Mouse (Mus musculus) midbrain, postnatal 0 days (tissue): ENCODE measurements around the gene Fam229a. TPM values are rescaled to one million over a fixed set of nuclear protein-coding genes. Genes with fewer than 3 reads are reported as not detected.

Experiments used
- ATAC-seq: fragments of 200-750 bp; cut with Nextera tagmentation; 2 replicates; pipeline ENCODE4 v1.8.0; 2017; ENCODE audit warnings: moderate number of reproducible peaks, mild to moderate bottlenecking, moderate TSS enrichment, moderate library complexity; ENCODE audit not compliant: low FRiP score
- DNase-seq: peaks from one replicate; pipeline ENCODE4 v3.0.0-alpha.2; 2015; ENCODE audit warnings: low spot score
- H3K27ac ChIP-seq: fragments of 300-500 bp; sonication (generic); 2 replicates; pipeline ENCODE4 v1.5.1; 2014; ENCODE audit warnings: low read depth, mild to moderate bottlenecking, low read length, mixed read lengths
- H3K27me3 ChIP-seq: fragments of 300-500 bp; sonication (generic); 2 replicates; pipeline ENCODE4 v1.6.1; 2014; ENCODE audit warnings: low read length, control low read depth, mixed read lengths; ENCODE audit not compliant: insufficient read depth
- H3K36me3 ChIP-seq: fragments of 300-500 bp; sonication (generic); 2 replicates; pipeline ENCODE4 v1.6.1; 2014; ENCODE audit warnings: low read length, control low read depth, mixed read lengths; ENCODE audit not compliant: insufficient read depth
- H3K4me1 ChIP-seq: fragments of 300-500 bp; sonication (generic); 2 replicates; pipeline ENCODE4 v1.6.1; 2014; ENCODE audit warnings: mild to moderate bottlenecking, control low read depth, antibody characterized with exemption, low read length, mixed read lengths; ENCODE audit not compliant: insufficient read depth
- H3K4me2 ChIP-seq: fragments of 300-500 bp; sonication (generic); 2 replicates; pipeline ENCODE4 v1.6.1; 2014; ENCODE audit warnings: low read depth, mild to moderate bottlenecking, low read length, mixed read lengths; ENCODE audit not compliant: poor library complexity, severe bottlenecking
- H3K4me3 ChIP-seq: fragments of 300-500 bp; sonication (generic); 2 replicates; pipeline ENCODE4 v1.5.1; 2014; ENCODE audit warnings: low read depth, mild to moderate bottlenecking, low read length, moderate library complexity
- H3K9ac ChIP-seq: fragments of 300-500 bp; sonication (generic); replicated peaks from 2 replicates; pipeline ENCODE4 v1.6.1; 2014; ENCODE audit warnings: mild to moderate bottlenecking, low read length, moderate library complexity, mixed read lengths; ENCODE audit not compliant: poor library complexity, severe bottlenecking
- H3K9me3 ChIP-seq: fragments of 300-500 bp; sonication (generic); 2 replicates; pipeline ENCODE4 v1.6.1; 2016; ENCODE audit warnings: low read length, control low read depth
- CTCF ChIP-seq: IDR thresholded peaks from 2 replicates; pipeline ENCODE4 v1.5.1; 2016; ENCODE audit warnings: antibody characterized with exemption, mild to moderate bottlenecking
- WGBS: fragments of 180-500 bp; shearing (Covaris S2); extraction: QIAGEN DNeasy Blood & Tissue Kit; methylation state at CpG from one replicate; pipeline ENCODE4 v1.1.7; 2014; 5-methylcytosine and 5-hydroxymethylcytosine counted together
- polyA plus RNA-seq: library from polyadenylated mRNA; unstranded; fragments of >200 nt; fragmentation: Nextera tagmentation; extraction: Ambion mirVana; gene quantifications from 2 replicates; pipeline ENCODE4 v1.2.1, GENCODE M21; 2015
- total RNA-seq: library from RNA; depleted of rRNA; stranded (reverse); fragments of >200 nt; gene quantifications from 2 replicates; pipeline ENCODE4 v1.2.3, GENCODE M21; 2014

Gene Fam229a
- total and polyA plus RNA-seq, 2 experiments from 2014 or later = 4.3 TPM; not detected in 1

- 91% methylated on average over 3 of the region's 3 CpGs for WGBS
- no peak overlapping the region for H3K27ac ChIP-seq
- H3K9me3 ChIP-seq = no peaks in the 10 kb centered on the region
- no peaks in the 10 kb centered on the region for H3K27me3 ChIP-seq
- no peak for DNase-seq
- H3K4me2 ChIP-seq = no peak overlapping the region
- no peak for TF ChIP-seq CTCF
- H3K4me3 ChIP-seq = no peak overlapping the region
- no peaks in the 10 kb centered on the region for H3K4me1 ChIP-seq
- H3K36me3 ChIP-seq = peaks cover 57% of the 10 kb centered on the region
- no peak overlapping the region for H3K9ac ChIP-seq
- ATAC-seq = no peak
Measured at GRCm38 (mm10) chr4:129479863-129480262, 11.1 kb upstream of the Fam229a start.

GRCm38 (mm10) chr4:129481090-129481489, 9.9 kb upstream of the Fam229a start:
- DNase-seq = no peak
- Histone ChIP-seq H3K4me2 (no peak overlapping the region), H3K9me3 (no peaks in the 10 kb centered on the region), H3K9ac (no peak overlapping the region), H3K36me3 (peaks cover 60% of the 10 kb centered on the region), H3K27me3 (no peaks in the 10 kb centered on the region), H3K27ac (no peak overlapping the region), H3K4me3 (no peak overlapping the region), H3K4me1 (no peaks in the 10 kb centered on the region)
- ATAC-seq = no peak
- 93% methylated on average over 1 of the region's 1 CpGs for WGBS
- no peak for TF ChIP-seq CTCF

GRCm38 (mm10) chr4:129494681-129495080, 3.7 kb downstream of the Fam229a start:
- no peak overlapping the region for H3K9ac ChIP-seq
- ATAC-seq (no peak), DNase-seq (no peak)
- no peaks in the 10 kb centered on the region for H3K9me3 ChIP-seq
- WGBS = 72% methylated on average over 7 of the region's 7 CpGs
- H3K4me1 ChIP-seq = peaks cover 13% of the 10 kb centered on the region
- H3K4me2 ChIP-seq = no peak overlapping the region
- no peak overlapping the region for H3K4me3 ChIP-seq
- peak; percentile 45 for TF ChIP-seq CTCF
- H3K27ac ChIP-seq = no peak overlapping the region
- H3K27me3 ChIP-seq = no peaks in the 10 kb centered on the region
- H3K36me3 ChIP-seq = no peaks in the 10 kb centered on the region

GRCm38 (mm10) chr4:129495672-129496562, 4.9 kb downstream of the Fam229a start:
- no peaks in the 10 kb centered on the region for H3K36me3 ChIP-seq
- peaks cover 13% of the 10 kb centered on the region for H3K4me1 ChIP-seq
- H3K4me2 ChIP-seq = peak overlapping the region; percentile 26
- H3K9me3 ChIP-seq = no peaks in the 10 kb centered on the region
- TF ChIP-seq CTCF = peak; percentile 64
- peak overlapping the region; percentile 26 for H3K9ac ChIP-seq
- ATAC-seq (peak; percentile 60), DNase-seq (peak; percentile 93)
- 12% methylated on average over 16 of the region's 16 CpGs for WGBS
- H3K27me3 ChIP-seq = no peaks in the 10 kb centered on the region
- 0 out of 2 replicates have a peak overlapping the region, but pooled peaks have one; percentile 14 for H3K4me3 ChIP-seq
- peak overlapping the region; percentile 86 for H3K27ac ChIP-seq

GRCm38 (mm10) chr4:129496631-129497030, 5.6 kb downstream of the Fam229a start:
- no peak for DNase-seq
- no peaks in the 10 kb centered on the region for H3K9me3 ChIP-seq
- TF ChIP-seq CTCF = no peak
- peak overlapping the region; percentile 26 for H3K9ac ChIP-seq
- peak; percentile 18; the same call in 1 of the 2 replicates for ATAC-seq
- H3K4me2 ChIP-seq = peak overlapping the region; percentile 26
- H3K27ac ChIP-seq = peak overlapping the region; percentile 86
- 0 out of 2 replicates have a peak overlapping the region, but pooled peaks have one; percentile 14 for H3K4me3 ChIP-seq
- H3K4me1 ChIP-seq = peaks cover 11% of the 10 kb centered on the region
- no peaks in the 10 kb centered on the region for H3K36me3 ChIP-seq
- no peaks in the 10 kb centered on the region for H3K27me3 ChIP-seq
- 32% methylated on average over 6 of the region's 6 CpGs for WGBS

GRCm38 (mm10) chr4:129498941-129499340, 8.0 kb downstream of the Fam229a start:
- no peak for ATAC-seq
- Histone ChIP-seq H3K36me3 (no peaks in the 10 kb centered on the region), H3K27me3 (no peaks in the 10 kb centered on the region), H3K4me3 (no peak overlapping the region), H3K27ac (no peak overlapping the region), H3K9ac (no peak overlapping the region), H3K9me3 (no peaks in the 10 kb centered on the region), H3K4me1 (peaks cover 9% of the 10 kb centered on the region), H3K4me2 (no peak overlapping the region)
- no peak for DNase-seq
- TF ChIP-seq CTCF = no peak
- WGBS = 67% methylated on average over 3 of the region's 3 CpGs
